Mouse (Mus musculus) liver, postnatal 0 days (tissue): ENCODE data around the gene Uck2. TPM values are rescaled to one million over a fixed set of nuclear protein-coding genes. Genes with fewer than 3 reads are reported as not detected.

Experiments
- ATAC-seq: fragments of 200-750 bp; cut with Nextera tagmentation; 2 replicates; pipeline ENCODE4 v1.8.0; 2017; ENCODE audit warnings: mild to moderate bottlenecking, moderate library complexity
- DNase-seq: peaks from one replicate; pipeline ENCODE4 v3.0.0-alpha.2; 2016
- H3K27ac ChIP-seq: fragments of 300-500 bp; sonication (generic); 2 replicates; pipeline ENCODE4 v1.5.1; 2014; ENCODE audit warnings: antibody characterized with exemption, moderate library complexity, mild to moderate bottlenecking, low read depth
- H3K27me3 ChIP-seq: fragments of 300-500 bp; sonication (generic); 2 replicates; pipeline ENCODE4 v1.6.1; 2014; ENCODE audit warnings: low read length, control low read depth, mixed read lengths; ENCODE audit not compliant: insufficient read depth
- H3K36me3 ChIP-seq: fragments of 300-500 bp; sonication (generic); replicated peaks from 2 replicates; pipeline ENCODE4 v1.6.1; 2014; ENCODE audit warnings: mild to moderate bottlenecking, control low read depth, low read length, moderate library complexity, mixed read lengths; ENCODE audit not compliant: insufficient read depth
- H3K4me1 ChIP-seq: fragments of 300-500 bp; sonication (generic); 2 replicates; pipeline ENCODE4 v1.6.1; 2014; ENCODE audit warnings: antibody characterized with exemption, mild to moderate bottlenecking, control low read depth; ENCODE audit not compliant: insufficient read depth
- H3K4me2 ChIP-seq: fragments of 300-500 bp; sonication (generic); 2 replicates; pipeline ENCODE4 v1.6.1; 2014; ENCODE audit warnings: low read depth, mild to moderate bottlenecking, low read length, moderate library complexity, mixed read lengths
- H3K4me3 ChIP-seq: fragments of 300-500 bp; sonication (generic); 2 replicates; pipeline ENCODE4 v1.5.1; 2014; ENCODE audit warnings: low read depth, low read length
- H3K9ac ChIP-seq: fragments of 300-500 bp; sonication (generic); replicated peaks from 2 replicates; pipeline ENCODE4 v1.6.1; 2014; ENCODE audit warnings: mild to moderate bottlenecking, moderate library complexity
- H3K9me3 ChIP-seq: fragments of 300-500 bp; sonication (generic); 2 replicates; pipeline ENCODE4 v1.6.1; 2016; ENCODE audit warnings: mild to moderate bottlenecking, control low read depth, low read length, mixed read lengths
- CTCF ChIP-seq: sonication (generic); IDR thresholded peaks from 2 replicates; pipeline ENCODE4 v1.5.1; 2016; ENCODE audit warnings: antibody characterized with exemption, low read depth
- EP300 ChIP-seq: IDR thresholded peaks from 2 replicates; pipeline ENCODE4 v1.6.1; 2016; ENCODE audit warnings: antibody characterized with exemption, low read depth, mild to moderate bottlenecking
- WGBS: fragments of 180-500 bp; shearing (Covaris S2); extraction: QIAGEN DNeasy Blood & Tissue Kit; methylation state at CpG from one replicate; pipeline ENCODE4 v1.1.7; 2014; ENCODE audit not compliant: insufficient replicate concordance; 5-methylcytosine and 5-hydroxymethylcytosine counted together
- polyA plus RNA-seq: library from polyadenylated mRNA; unstranded; fragments of >200 nt; fragmentation: Nextera tagmentation; extraction: Ambion mirVana; gene quantifications from 2 replicates; pipeline ENCODE4 v1.2.1, GENCODE M21; 2015

Gene Uck2
- polyA plus RNA-seq, 1 experiment from 2014 or later = 20.9 TPM

DNA sequence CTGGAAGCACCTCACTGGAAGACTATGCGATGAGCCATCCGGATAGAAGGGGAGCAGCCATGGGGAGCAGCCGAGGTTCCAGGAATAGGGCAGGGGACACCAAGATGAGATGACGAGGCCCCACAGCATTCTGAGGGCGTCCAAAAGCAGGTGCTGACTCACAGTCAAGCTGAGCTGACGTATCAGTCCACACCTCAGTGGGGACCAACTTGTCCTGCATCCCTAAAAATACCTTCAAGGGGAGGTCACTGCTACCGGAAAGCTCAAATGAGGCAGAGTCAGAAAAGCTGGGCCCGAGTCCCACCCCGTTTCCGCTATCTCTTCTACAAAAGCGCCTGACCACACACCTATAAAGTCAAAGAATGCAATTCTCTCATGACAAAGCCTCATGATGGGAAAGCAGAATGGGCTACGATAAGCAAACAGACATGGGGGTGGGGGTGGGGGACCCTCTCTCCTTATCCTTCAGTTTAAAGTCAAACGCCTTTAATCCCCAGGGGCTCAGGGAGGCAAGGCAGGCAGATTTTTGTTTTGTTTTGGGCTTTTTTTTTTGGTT is 5.9 kb downstream of the Uck2 start:
- DNase-seq (no peak), ATAC-seq (no peak)
- no peak overlapping the region for H3K4me3 ChIP-seq
- H3K4me2 ChIP-seq = no peak overlapping the region
- no peaks in the 10 kb centered on the region for H3K36me3 ChIP-seq
- TF ChIP-seq CTCF = no peak
- H3K9me3 ChIP-seq = no peaks in the 10 kb centered on the region
- no peaks in the 10 kb centered on the region for H3K27me3 ChIP-seq
- WGBS = 82% methylated on average over 13 of the region's 13 CpGs
- H3K27ac ChIP-seq = no peak overlapping the region
- no peak overlapping the region for H3K9ac ChIP-seq
- H3K4me1 ChIP-seq = peaks cover 29% of the 10 kb centered on the region

DNA sequence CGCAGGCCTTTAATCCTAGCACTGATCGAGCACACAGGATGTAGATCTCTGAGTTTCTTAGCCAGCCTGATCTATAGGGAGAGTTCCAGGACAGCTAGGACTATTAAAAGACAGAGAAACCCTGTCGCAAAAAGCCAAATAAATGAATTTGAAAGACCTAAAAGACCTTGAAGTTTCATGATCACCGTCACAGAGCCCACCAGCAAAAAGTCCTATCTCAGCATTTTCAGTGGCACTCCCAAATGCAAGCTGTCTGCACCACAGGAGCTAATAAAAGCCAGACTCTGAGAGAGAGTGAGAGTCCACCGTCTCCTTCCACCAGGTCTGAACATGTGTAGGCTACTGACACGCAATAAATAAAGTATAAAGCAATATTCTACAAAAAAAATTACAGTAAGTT is 6.7 kb downstream of the Uck2 start:
- WGBS = 87% methylated on average over 6 of the region's 6 CpGs
- H3K27me3 ChIP-seq = no peaks in the 10 kb centered on the region
- TF ChIP-seq EP300 (no peak), CTCF (no peak)
- H3K27ac ChIP-seq = no peak overlapping the region
- H3K9ac ChIP-seq = no peak overlapping the region
- no peak overlapping the region for H3K4me2 ChIP-seq
- no peak overlapping the region for H3K4me3 ChIP-seq
- H3K36me3 ChIP-seq = no peaks in the 10 kb centered on the region
- ATAC-seq = no peak
- DNase-seq = no peak
- no peaks in the 10 kb centered on the region for H3K9me3 ChIP-seq
- H3K4me1 ChIP-seq = peaks cover 33% of the 10 kb centered on the region

- WGBS = 83% methylated on average over 12 of the region's 12 CpGs
- 0 out of 2 replicates have a peak overlapping the region, but pooled peaks have one; percentile 19 for H3K27ac ChIP-seq
- TF ChIP-seq CTCF (no peak), EP300 (no peak)
Observed at GRCm38 (mm10) chr1:167274646-167275390, 10.3 kb downstream of the Uck2 start.

DNA sequence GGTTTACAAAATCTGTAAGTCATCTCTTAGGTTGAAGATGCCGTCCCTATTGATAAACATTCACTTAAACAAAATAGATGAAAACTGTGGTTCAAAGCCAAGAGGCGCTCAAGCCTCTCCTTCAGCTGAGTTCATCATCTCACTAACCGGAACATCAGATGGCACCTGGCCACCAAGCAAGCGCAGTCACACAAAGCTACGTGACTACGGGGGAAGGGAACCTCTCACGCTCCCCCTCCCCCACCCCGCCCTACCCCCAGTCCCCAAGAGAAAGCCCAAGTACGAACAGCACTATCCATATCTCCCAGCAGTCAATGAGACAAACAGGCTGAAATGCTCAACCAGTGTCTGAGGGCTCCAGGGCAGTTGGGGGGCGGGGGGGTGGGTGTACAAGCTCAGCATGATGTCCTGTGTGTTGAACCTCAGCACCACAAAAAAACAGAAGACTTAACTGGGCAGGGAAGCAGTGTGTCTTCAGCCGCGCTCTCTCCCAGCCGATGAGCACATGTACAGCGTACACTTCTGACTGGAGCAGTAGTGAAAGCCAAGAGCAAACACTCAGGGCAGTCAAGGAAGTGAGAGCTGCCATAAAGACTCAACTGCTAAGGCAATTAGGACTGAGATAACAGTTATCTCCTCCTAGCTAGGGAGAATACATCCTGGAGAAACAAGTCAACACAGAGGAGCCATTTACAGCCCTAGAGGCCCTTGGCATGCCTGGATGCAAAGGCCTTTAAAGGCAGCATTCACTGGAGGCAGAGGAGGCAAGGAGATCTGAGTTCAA is 11.5 kb downstream of the Uck2 start:
- ATAC-seq = peak; percentile 8; the same call in 1 of the 2 replicates
- Histone ChIP-seq H3K27me3 (no peaks in the 10 kb centered on the region), H3K4me1 (peaks cover 58% of the 10 kb centered on the region), H3K27ac (peak overlapping the region; percentile 53), H3K4me2 (peak overlapping the region; percentile 53), H3K9me3 (no peaks in the 10 kb centered on the region), H3K4me3 (no peak overlapping the region), H3K36me3 (no peaks in the 10 kb centered on the region), H3K9ac (no peak overlapping the region)
- 36% methylated on average over 14 of the region's 14 CpGs for WGBS
- TF ChIP-seq CTCF = no peak
- TF ChIP-seq EP300 = no peak
- DNase-seq = no peak

More at GRCm38 (mm10) chr1:167274646-167275390, 10.3 kb downstream of the Uck2 start:
- H3K9me3 ChIP-seq = no peaks in the 10 kb centered on the region
- DNase-seq (no peak), ATAC-seq (no peak)
- H3K36me3 ChIP-seq = no peaks in the 10 kb centered on the region
- H3K4me3 ChIP-seq = no peak overlapping the region
- H3K9ac ChIP-seq = no peak overlapping the region
- H3K4me2 ChIP-seq = no peak overlapping the region
- H3K4me1 ChIP-seq = peaks cover 46% of the 10 kb centered on the region
- no peaks in the 10 kb centered on the region for H3K27me3 ChIP-seq

DNA sequence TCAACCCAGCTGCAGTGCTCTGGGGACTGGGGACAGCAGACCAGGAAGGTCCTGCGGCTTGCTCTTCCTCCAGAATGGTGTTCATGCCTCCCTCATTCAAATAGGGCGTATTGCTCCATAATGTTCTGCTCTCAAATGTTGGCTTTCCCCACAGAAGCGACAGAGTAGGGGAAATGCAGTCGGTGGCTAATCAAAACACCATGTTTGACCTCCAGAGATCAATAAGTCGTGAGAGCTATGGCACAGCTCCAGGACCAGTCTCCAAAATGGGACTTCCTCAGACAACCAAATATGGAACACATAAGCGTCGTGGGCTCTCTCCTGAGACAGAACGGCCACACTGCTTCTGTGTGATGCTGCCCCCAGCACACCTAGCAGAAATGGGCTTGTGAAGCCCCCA is 13.3 kb downstream of the Uck2 start:
- H3K4me2 ChIP-seq = peak overlapping the region; percentile 55
- TF ChIP-seq EP300 = no peak
- TF ChIP-seq CTCF = no peak
- peak overlapping the region; percentile 41; the same call in 1 of the 2 replicates for H3K9ac ChIP-seq
- no peak overlapping the region for H3K4me3 ChIP-seq
- ATAC-seq (peak; percentile 69), DNase-seq (peak; percentile 68)
- WGBS = 17% methylated on average over 8 of the region's 8 CpGs
- H3K9me3 ChIP-seq = no peaks in the 10 kb centered on the region
- peak overlapping the region; percentile 85 for H3K27ac ChIP-seq
- no peaks in the 10 kb centered on the region for H3K27me3 ChIP-seq
- no peaks in the 10 kb centered on the region for H3K36me3 ChIP-seq
- peaks cover 67% of the 10 kb centered on the region for H3K4me1 ChIP-seq

DNA sequence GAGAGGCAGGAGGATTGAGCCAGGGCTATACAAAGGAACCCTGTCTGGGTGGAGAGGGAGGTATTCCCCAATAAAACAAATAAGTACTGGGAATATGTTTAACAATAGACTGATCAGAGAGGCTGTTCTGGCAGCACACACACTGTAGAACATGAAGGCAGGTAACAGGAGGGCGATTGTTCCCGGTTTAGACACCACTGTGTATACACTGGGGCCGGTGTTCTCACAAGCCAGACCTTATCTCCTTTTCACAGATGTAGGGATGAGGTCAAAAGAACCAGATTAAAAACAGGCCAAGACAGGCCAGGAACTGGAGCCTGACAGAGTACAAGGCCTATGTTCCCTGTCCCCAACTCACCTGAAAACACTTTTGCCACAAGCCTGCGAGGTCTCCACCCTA is 13.8 kb downstream of the Uck2 start:
- H3K4me3 ChIP-seq = no peak overlapping the region
- H3K36me3 ChIP-seq = no peaks in the 10 kb centered on the region
- H3K4me2 ChIP-seq = peak overlapping the region; percentile 55
- TF ChIP-seq CTCF (no peak), EP300 (peak; percentile 92)
- H3K27ac ChIP-seq = peak overlapping the region; percentile 85
- H3K4me1 ChIP-seq = peaks cover 67% of the 10 kb centered on the region
- ATAC-seq (peak; percentile 73), DNase-seq (no peak)
- H3K9me3 ChIP-seq = no peaks in the 10 kb centered on the region
- H3K27me3 ChIP-seq = no peaks in the 10 kb centered on the region
- WGBS = 22% methylated on average over 4 of the region's 4 CpGs
- H3K9ac ChIP-seq = peak overlapping the region; percentile 41
